Mouse (Mus musculus): Measurements from ENCODE around the gene Cnot10. TPM values are rescaled to one million over a fixed set of nuclear protein-coding genes. Genes with fewer than 3 reads are reported as not detected.

Cnot10 gene
- total and polyA plus RNA-seq, 3 experiments: 42.4 to 143 (median 46.9) TPM

GRCm38 (mm10) chr9:114673626-114674025 lies 33.6 kb upstream of the Cnot10 start:
- Histone ChIP-seq H3K79me2 (ENCODE audit: control insufficient read depth, insufficient read depth, low read length, poor library complexity) (no peaks in the 10 kb centered on the region), H3K4me3 (ENCODE audit: control insufficient read depth in 1 of 2, insufficient read depth in 1 of 2, low read depth in 2 of 2, low read length in 2 of 2) (no peak overlapping the region), H3K27ac (ENCODE audit: control insufficient read depth, low read depth, low read length) (no peak overlapping the region), H3K9me3 (replicated peaks; ENCODE audit: insufficient read depth, low read length) (no peaks in the 10 kb centered on the region), H3K4me1 (ENCODE audit: control insufficient read depth in 1 of 2, insufficient read depth in 2 of 2, low read length in 2 of 2) (no peaks in the 10 kb centered on the region), H3K36me3 (ENCODE audit: control insufficient read depth in 1 of 2, insufficient read depth in 2 of 2, low read length in 2 of 2) (no peaks in the 10 kb centered on the region), H3K27me3 (ENCODE audit: control insufficient read depth in 1 of 2, insufficient read depth in 2 of 2, low read length in 2 of 2) (no peaks in the 10 kb centered on the region; a peak in 2 of 4 replicates), H3K9ac (ENCODE audit: control insufficient read depth, low read depth, low read length, poor library complexity, severe bottlenecking) (no peak overlapping the region)
- TF ChIP-seq NRF1 (IDR thresholded peaks at IDR 0.05; ENCODE audit: insufficient read depth, low read depth, low read length, poor library complexity, severe bottlenecking) (no peak), TAL1 (IDR thresholded peaks at IDR 0.05; ENCODE audit: low read length) (no peak), POLR2A (IDR thresholded peaks at IDR 0.05; ENCODE audit: control insufficient read depth in 1 of 2, insufficient read depth in 1 of 2, low read depth in 1 of 2, low read length in 2 of 2, poor library complexity in 1 of 2) (no peak), POLR2AphosphoS5 (IDR thresholded peaks at IDR 0.05; ENCODE audit: borderline replicate concordance, low read depth, low read length) (no peak), JUND (IDR thresholded peaks at IDR 0.05; ENCODE audit: low read depth, low read length) (no peak), CHD1 (IDR thresholded peaks at IDR 0.05; ENCODE audit: low read depth, low read length) (no peak), ZC3H11A (IDR thresholded peaks at IDR 0.05; ENCODE audit: low read depth, low read length) (no peak), TCF12 (IDR thresholded peaks at IDR 0.05; ENCODE audit: low read depth, low read length) (no peak), MEF2A (IDR thresholded peaks at IDR 0.05; ENCODE audit: extremely low read depth, insufficient replicate concordance, low read depth, low read length, poor library complexity, severe bottlenecking) (no peak), MYC (IDR thresholded peaks at IDR 0.05; ENCODE audit: low read depth, low read length) (no peak), ZMIZ1 (IDR thresholded peaks at IDR 0.05; ENCODE audit: low read depth, low read length) (no peak), BHLHE40 (IDR thresholded peaks at IDR 0.05; ENCODE audit: borderline replicate concordance, low read depth, low read length) (no peak), MAFK (IDR thresholded peaks at IDR 0.05; ENCODE audit: borderline replicate concordance, low read depth, low read length) (no peak), EP300 (IDR thresholded peaks at IDR 0.05; ENCODE audit: low read depth in 1 of 2, low read length in 2 of 2) (no peak), CTCF (IDR thresholded peaks at IDR 0.05 in 2 of 3, conservative IDR thresholded peaks at IDR 0.05 in 1 of 3; ENCODE audit: control insufficient read depth in 1 of 3, insufficient read depth in 1 of 3, low read depth in 2 of 3, low read length in 3 of 3, poor library complexity in 1 of 3, severe bottlenecking in 1 of 3) (no peak)
- no peak for DNase-seq (ENCODE audit: low read depth, low spot score)

DNA sequence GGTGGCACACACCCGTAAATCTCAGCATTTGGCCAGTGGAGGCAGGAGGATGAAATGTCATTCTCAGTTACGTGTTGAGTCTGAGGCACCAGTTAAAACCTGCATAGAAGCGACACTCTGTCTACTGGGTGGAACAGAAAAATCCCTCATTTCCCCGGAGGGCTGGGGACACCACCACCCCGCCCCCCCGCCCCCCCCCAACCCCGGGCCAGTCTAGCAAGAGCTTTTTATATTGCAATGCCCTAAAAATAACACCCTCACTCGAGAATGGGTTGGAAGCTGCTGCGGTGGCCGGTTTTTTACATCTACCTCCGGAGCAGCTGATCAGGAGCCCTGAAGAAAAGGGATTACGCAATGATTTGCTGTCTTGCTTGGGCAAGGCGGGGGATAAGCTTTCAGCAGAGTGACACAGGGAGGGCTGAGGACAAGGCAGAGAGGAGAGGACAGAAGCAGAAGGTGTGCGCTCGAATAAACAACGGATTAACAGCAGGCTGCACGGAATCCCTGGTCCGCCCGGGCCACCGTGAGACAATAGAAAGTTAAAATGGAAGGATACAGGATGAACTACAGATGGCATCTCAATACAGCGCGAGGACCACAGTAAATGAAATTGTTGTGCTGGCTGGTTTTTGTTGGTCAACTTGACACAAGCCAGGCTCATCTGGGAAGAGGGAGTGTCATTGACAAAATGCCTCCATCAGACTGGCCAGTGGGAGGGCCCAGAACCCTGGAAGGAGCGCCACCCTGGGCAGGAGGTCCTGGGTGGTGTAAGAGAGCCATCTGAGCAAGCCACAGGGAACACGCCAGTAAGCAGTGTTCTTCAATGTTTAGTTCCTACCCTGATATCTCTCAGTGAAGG lies 32.9 kb upstream of the Cnot10 start:
- Histone ChIP-seq H3K27ac (ENCODE audit: control insufficient read depth, low read depth, low read length) (no peak overlapping the region), H3K9ac (ENCODE audit: control insufficient read depth, low read depth, low read length, poor library complexity, severe bottlenecking) (no peak overlapping the region), H3K79me2 (ENCODE audit: control insufficient read depth, insufficient read depth, low read length, poor library complexity) (no peaks in the 10 kb centered on the region), H3K9me3 (replicated peaks; ENCODE audit: insufficient read depth, low read length) (no peaks in the 10 kb centered on the region), H3K27me3 (ENCODE audit: control insufficient read depth in 1 of 2, insufficient read depth in 2 of 2, low read length in 2 of 2) (no peaks in the 10 kb centered on the region; a peak in 2 of 4 replicates), H3K4me1 (ENCODE audit: control insufficient read depth in 1 of 2, insufficient read depth in 2 of 2, low read length in 2 of 2) (no peaks in the 10 kb centered on the region), H3K36me3 (ENCODE audit: control insufficient read depth in 1 of 2, insufficient read depth in 2 of 2, low read length in 2 of 2) (no peaks in the 10 kb centered on the region), H3K4me3 (ENCODE audit: control insufficient read depth in 1 of 2, insufficient read depth in 1 of 2, low read depth in 2 of 2, low read length in 2 of 2) (no peak overlapping the region)
- TF ChIP-seq MAFK (IDR thresholded peaks at IDR 0.05; ENCODE audit: borderline replicate concordance, low read depth, low read length) (no peak), POLR2AphosphoS2 (IDR thresholded peaks at IDR 0.05; ENCODE audit: low read length) (no peak), ZC3H11A (IDR thresholded peaks at IDR 0.05; ENCODE audit: low read depth, low read length) (no peak), ZKSCAN1 (IDR thresholded peaks at IDR 0.05; ENCODE audit: low read depth, low read length) (no peak), JUND (IDR thresholded peaks at IDR 0.05; ENCODE audit: low read depth, low read length) (no peak), POLR2A (IDR thresholded peaks at IDR 0.05; ENCODE audit: control insufficient read depth in 1 of 2, insufficient read depth in 1 of 2, low read depth in 1 of 2, low read length in 2 of 2, poor library complexity in 1 of 2) (no peak), KAT2A (conservative IDR thresholded peaks at IDR 0.05; ENCODE audit: low read depth, low read length) (no peak), RAD21 (IDR thresholded peaks at IDR 0.05; ENCODE audit: low read depth, low read length) (no peak), ZMIZ1 (IDR thresholded peaks at IDR 0.05; ENCODE audit: low read depth, low read length) (no peak)
- no peak for DNase-seq (ENCODE audit: low read depth, low spot score)
